Mouse (Mus musculus): Measurements from ENCODE around the gene Snrnp40. TPM values are rescaled to one million over a fixed set of nuclear protein-coding genes. Genes with fewer than 3 reads are reported as not detected.
A peak's percentile ranks its signal among the peaks of the same experiment; 100 is the strongest.

Snrnp40 gene
- 69.1 and 70.6 TPM in 2 replicates for polyA plus RNA-seq (2015; fragmentation: Nextera tagmentation; extraction: Ambion mirVana)

- ATAC-seq (ENCODE audit: insufficient read depth) = peak; percentile 97
Measured at GRCm38 (mm10) chr4:130359486-130360237, at the start of gene Snrnp40, which contains the start of gene Zcchc17. Gene Snrnp40 (plus strand): TSS chr4:130360132. Gene Zcchc17 (minus strand): TSS chr4:130359943.

GRCm38 (mm10) chr4:130312526-130312925, 47.4 kb upstream of the Snrnp40 start:
- H3K4me2 ChIP-seq = no peak overlapping the region
- peaks cover 16% of the 10 kb centered on the region for H3K4me1 ChIP-seq (replicated peaks)
- H3K27ac ChIP-seq (replicated peaks) = no peak overlapping the region
- H3K36me3 ChIP-seq (replicated peaks) = peaks cover 12% of the 10 kb centered on the region
- no peak overlapping the region for H3K4me3 ChIP-seq (replicated peaks)
- WGBS (ENCODE audit: insufficient replicate concordance) = 76% methylated on average over 3 of the region's 3 CpGs
- H3K9ac ChIP-seq = no peak overlapping the region
- no peak for ATAC-seq (ENCODE audit: insufficient read depth)
- H3K9me3 ChIP-seq (replicated peaks) = no peaks in the 10 kb centered on the region
- H3K27me3 ChIP-seq = peaks cover 46% of the 10 kb centered on the region

More at GRCm38 (mm10) chr4:130359486-130360237, at the start of gene Snrnp40, which contains the start of gene Zcchc17:
- Histone ChIP-seq H3K4me2 (peak within 1 kb of the TSS; percentile 90), H3K27ac (replicated peaks) (peak within 1 kb of the TSS; percentile 95), H3K27me3 (no peaks in the 10 kb centered on the region), H3K9ac (peak within 1 kb of the TSS; percentile 89), H3K9me3 (replicated peaks) (no peaks in the 10 kb centered on the region), H3K4me3 (replicated peaks) (peak within 1 kb of the TSS; percentile 88), H3K4me1 (replicated peaks) (peaks cover 39% of the 10 kb centered on the region), H3K36me3 (replicated peaks) (peaks cover 26% of the 10 kb centered on the region)
- under 1% methylated on average over 49 of the region's 49 CpGs for WGBS (ENCODE audit: insufficient replicate concordance)

- Histone ChIP-seq H3K36me3 (replicated peaks) (peaks cover 21% of the 10 kb centered on the region), H3K4me1 (replicated peaks) (peaks cover 6% of the 10 kb centered on the region), H3K27me3 (peaks cover 36% of the 10 kb centered on the region), H3K9ac (no peak overlapping the region), H3K9me3 (replicated peaks) (no peaks in the 10 kb centered on the region), H3K27ac (replicated peaks) (no peak overlapping the region), H3K4me2 (no peak overlapping the region), H3K4me3 (replicated peaks) (no peak overlapping the region)
- 75% methylated on average over 4 of the region's 4 CpGs for WGBS (ENCODE audit: insufficient replicate concordance)
- ATAC-seq (ENCODE audit: insufficient read depth) = no peak
Measured at GRCm38 (mm10) chr4:130313552-130313951, 46.4 kb upstream of the Snrnp40 start.

GRCm38 (mm10) chr4:130315771-130316527, 44.0 kb upstream of the Snrnp40 start:
- H3K36me3 ChIP-seq (replicated peaks) = peaks cover 32% of the 10 kb centered on the region
- no peak for ATAC-seq (ENCODE audit: insufficient read depth)
- H3K4me3 ChIP-seq (replicated peaks) = no peak overlapping the region
- peaks cover 12% of the 10 kb centered on the region for H3K27me3 ChIP-seq
- WGBS (ENCODE audit: insufficient replicate concordance) = 75% methylated on average over 13 of the region's 13 CpGs
- no peak overlapping the region for H3K9ac ChIP-seq
- H3K27ac ChIP-seq (replicated peaks) = no peak overlapping the region
- no peak overlapping the region for H3K4me2 ChIP-seq
- no peaks in the 10 kb centered on the region for H3K9me3 ChIP-seq (replicated peaks)
- no peaks in the 10 kb centered on the region for H3K4me1 ChIP-seq (replicated peaks)

- no peak for ATAC-seq (ENCODE audit: insufficient read depth)
- WGBS (ENCODE audit: insufficient replicate concordance) = 67% methylated on average over 10 of the region's 10 CpGs
Measured at GRCm38 (mm10) chr4:130316691-130317090, 43.2 kb upstream of the Snrnp40 start.

GRCm38 (mm10) chr4:130318122-130318521, 41.8 kb upstream of the Snrnp40 start:
- H3K9ac ChIP-seq = no peak overlapping the region
- no peak overlapping the region for H3K4me3 ChIP-seq (replicated peaks)
- peaks cover 44% of the 10 kb centered on the region for H3K36me3 ChIP-seq (replicated peaks)
- WGBS (ENCODE audit: insufficient replicate concordance) = 69% methylated on average over 3 of the region's 3 CpGs
- peaks cover 13% of the 10 kb centered on the region for H3K4me1 ChIP-seq (replicated peaks)
- no peaks in the 10 kb centered on the region for H3K9me3 ChIP-seq (replicated peaks)
- no peak overlapping the region for H3K4me2 ChIP-seq
- H3K27me3 ChIP-seq = no peaks in the 10 kb centered on the region
- H3K27ac ChIP-seq (replicated peaks) = no peak overlapping the region
- no peak for ATAC-seq (ENCODE audit: insufficient read depth)

More at GRCm38 (mm10) chr4:130316691-130317090, 43.2 kb upstream of the Snrnp40 start:
- Histone ChIP-seq H3K4me1 (replicated peaks) (peaks cover 3% of the 10 kb centered on the region), H3K9me3 (replicated peaks) (no peaks in the 10 kb centered on the region), H3K27ac (replicated peaks) (no peak overlapping the region), H3K4me2 (no peak overlapping the region), H3K36me3 (replicated peaks) (peaks cover 36% of the 10 kb centered on the region), H3K4me3 (replicated peaks) (no peak overlapping the region), H3K9ac (no peak overlapping the region), H3K27me3 (peaks cover 5% of the 10 kb centered on the region)

- Histone ChIP-seq H3K4me2 (no peak overlapping the region), H3K4me1 (replicated peaks) (peaks cover 13% of the 10 kb centered on the region), H3K27me3 (no peaks in the 10 kb centered on the region), H3K36me3 (replicated peaks) (peaks cover 55% of the 10 kb centered on the region), H3K27ac (replicated peaks) (no peak overlapping the region), H3K9ac (no peak overlapping the region), H3K4me3 (replicated peaks) (no peak overlapping the region), H3K9me3 (replicated peaks) (no peaks in the 10 kb centered on the region)
- WGBS (ENCODE audit: insufficient replicate concordance) = 82% methylated on average over 7 of the region's 7 CpGs
- no peak for ATAC-seq (ENCODE audit: insufficient read depth)
Measured at GRCm38 (mm10) chr4:130319564-130319963, 40.4 kb upstream of the Snrnp40 start.

- no peak overlapping the region for H3K4me3 ChIP-seq (replicated peaks)
- H3K36me3 ChIP-seq (replicated peaks) = peaks cover 60% of the 10 kb centered on the region
- no peaks in the 10 kb centered on the region for H3K27me3 ChIP-seq
- H3K4me1 ChIP-seq (replicated peaks) = peaks cover 13% of the 10 kb centered on the region
- no peak overlapping the region for H3K9ac ChIP-seq
- ATAC-seq (ENCODE audit: insufficient read depth) = no peak
- 68% methylated on average over 7 of the region's 7 CpGs for WGBS (ENCODE audit: insufficient replicate concordance)
- H3K4me2 ChIP-seq = no peak overlapping the region
- H3K27ac ChIP-seq (replicated peaks) = no peak overlapping the region
- no peaks in the 10 kb centered on the region for H3K9me3 ChIP-seq (replicated peaks)
Measured at GRCm38 (mm10) chr4:130321640-130322039, 38.3 kb upstream of the Snrnp40 start.

- Histone ChIP-seq H3K4me3 (replicated peaks) (no peak overlapping the region), H3K36me3 (replicated peaks) (peaks cover 68% of the 10 kb centered on the region), H3K9me3 (replicated peaks) (no peaks in the 10 kb centered on the region), H3K27ac (replicated peaks) (no peak overlapping the region), H3K27me3 (no peaks in the 10 kb centered on the region), H3K4me1 (replicated peaks) (peaks cover 13% of the 10 kb centered on the region), H3K4me2 (no peak overlapping the region), H3K9ac (no peak overlapping the region)
- 69% methylated on average over 7 of the region's 7 CpGs for WGBS (ENCODE audit: insufficient replicate concordance)
- ATAC-seq (ENCODE audit: insufficient read depth) = no peak
Measured at GRCm38 (mm10) chr4:130322567-130322966, 37.4 kb upstream of the Snrnp40 start.

GRCm38 (mm10) chr4:130323165-130323564, 36.8 kb upstream of the Snrnp40 start:
- ATAC-seq (ENCODE audit: insufficient read depth) = no peak
- peaks cover 13% of the 10 kb centered on the region for H3K4me1 ChIP-seq (replicated peaks)
- no peaks in the 10 kb centered on the region for H3K9me3 ChIP-seq (replicated peaks)
- peaks cover 69% of the 10 kb centered on the region for H3K36me3 ChIP-seq (replicated peaks)
- H3K9ac ChIP-seq = no peak overlapping the region
- no peak overlapping the region for H3K27ac ChIP-seq (replicated peaks)
- no peaks in the 10 kb centered on the region for H3K27me3 ChIP-seq
- 37% methylated on average over 1 of the region's 1 CpGs for WGBS (ENCODE audit: insufficient replicate concordance)
- H3K4me3 ChIP-seq (replicated peaks) = no peak overlapping the region
- H3K4me2 ChIP-seq = no peak overlapping the region

- Histone ChIP-seq H3K4me3 (replicated peaks) (no peak overlapping the region), H3K36me3 (replicated peaks) (peaks cover 69% of the 10 kb centered on the region), H3K9me3 (replicated peaks) (no peaks in the 10 kb centered on the region), H3K4me2 (no peak overlapping the region), H3K27ac (replicated peaks) (no peak overlapping the region), H3K27me3 (no peaks in the 10 kb centered on the region), H3K9ac (no peak overlapping the region), H3K4me1 (replicated peaks) (peaks cover 13% of the 10 kb centered on the region)
- WGBS (ENCODE audit: insufficient replicate concordance) = 77% methylated on average over 5 of the region's 5 CpGs
- no peak for ATAC-seq (ENCODE audit: insufficient read depth)
Measured at GRCm38 (mm10) chr4:130323607-130324006, 36.3 kb upstream of the Snrnp40 start.

Measured in liver, embryonic 15.5 days (tissue).